Mouse (Mus musculus) kidney, embryonic 16.5 days (tissue): ENCODE data around the gene Chd3. TPM values are rescaled to one million over a fixed set of nuclear protein-coding genes. Genes with fewer than 3 reads are reported as not detected.

ENCODE experiments used
- ATAC-seq: fragments of 200-750 bp; cut with Nextera tagmentation; 2 replicates; pipeline ENCODE4 v1.8.0; 2017; ENCODE audit warnings: moderate TSS enrichment; ENCODE audit not compliant: low FRiP score, low TSS enrichment
- H3K27ac ChIP-seq: fragments of 300-500 bp; sonication (generic); 2 replicates; pipeline ENCODE4 v1.5.1; 2014; ENCODE audit warnings: low read length
- H3K27me3 ChIP-seq: fragments of 300-500 bp; sonication (generic); 2 replicates; pipeline ENCODE4 v1.6.1; 2014; ENCODE audit warnings: low read length, control low read depth, mixed read lengths; ENCODE audit not compliant: insufficient read depth
- H3K36me3 ChIP-seq: fragments of 300-500 bp; sonication (generic); 2 replicates; pipeline ENCODE4 v1.6.1; 2014; ENCODE audit warnings: low read length, control low read depth, mixed read lengths; ENCODE audit not compliant: insufficient read depth
- H3K4me1 ChIP-seq: fragments of 300-500 bp; sonication (generic); 2 replicates; pipeline ENCODE4 v1.6.1; 2014; ENCODE audit warnings: low read length, control low read depth, mixed read lengths; ENCODE audit not compliant: insufficient read depth
- H3K4me2 ChIP-seq: fragments of 300-500 bp; sonication (generic); replicated peaks from 2 replicates; pipeline ENCODE4 v1.6.1; 2014; ENCODE audit warnings: low read depth, low read length
- H3K4me3 ChIP-seq: fragments of 300-500 bp; sonication (generic); 2 replicates; pipeline ENCODE4 v1.5.1; 2014; ENCODE audit warnings: mild to moderate bottlenecking, low read length
- H3K9ac ChIP-seq: fragments of 300-500 bp; sonication (generic); replicated peaks from 2 replicates; pipeline ENCODE4 v1.6.1; 2014; ENCODE audit warnings: low read length
- H3K9me3 ChIP-seq: fragments of 300-500 bp; sonication (generic); 2 replicates; pipeline ENCODE4 v1.6.1; 2016; ENCODE audit warnings: low read length, control low read depth
- WGBS: fragments of 180-500 bp; shearing (Covaris S2); extraction: QIAGEN DNeasy Blood & Tissue Kit; methylation state at CpG from one replicate; pipeline ENCODE4 v1.1.7; 2014; 5-methylcytosine and 5-hydroxymethylcytosine counted together
- polyA plus RNA-seq: library from polyadenylated mRNA; unstranded; fragments of >200 nt; fragmentation: Nextera tagmentation; extraction: Ambion mirVana; gene quantifications from 2 replicates; pipeline ENCODE4 v1.2.1, GENCODE M21; 2015

Chd3 gene
- polyA plus RNA-seq, 1 experiment from 2014 or later = 58.6 TPM

GRCm38 (mm10) chr11:69412548-69412947 is 43.3 kb upstream of the Chd3 start:
- WGBS = 52% methylated on average over 7 of the region's 7 CpGs
- peak overlapping the region; percentile 68; the same call in 1 of the 2 replicates for H3K4me3 ChIP-seq
- H3K27me3 ChIP-seq = no peaks in the 10 kb centered on the region
- 0 out of 2 replicates have a peak overlapping the region, but pooled peaks have one; percentile 1 for H3K9ac ChIP-seq
- H3K4me1 ChIP-seq = peaks cover 55% of the 10 kb centered on the region
- no peak for ATAC-seq
- no peaks in the 10 kb centered on the region for H3K9me3 ChIP-seq
- peaks cover under 1% of the 10 kb centered on the region for H3K36me3 ChIP-seq
- no peak overlapping the region; the same call in 1 of the 2 replicates for H3K27ac ChIP-seq
- peak overlapping the region; percentile 97 for H3K4me2 ChIP-seq

GRCm38 (mm10) chr11:69411538-69412203 is 42.5 kb upstream of the Chd3 start:
- under 1% methylated on average over 39 of the region's 39 CpGs for WGBS
- no peak for ATAC-seq
- H3K4me1 ChIP-seq = peaks cover 48% of the 10 kb centered on the region

GRCm38 (mm10) chr11:69411073-69411535 is 41.9 kb upstream of the Chd3 start:
- under 1% methylated on average over 26 of the region's 26 CpGs for WGBS
- H3K9me3 ChIP-seq = no peaks in the 10 kb centered on the region
- peaks cover 15% of the 10 kb centered on the region for H3K36me3 ChIP-seq
- ATAC-seq = peak; percentile 37
- peak overlapping the region; percentile 99 for H3K27ac ChIP-seq
- H3K4me1 ChIP-seq = peaks cover 45% of the 10 kb centered on the region
- H3K9ac ChIP-seq = peak overlapping the region; percentile 92
- peak overlapping the region; percentile 68 for H3K4me3 ChIP-seq
- peak overlapping the region; percentile 97 for H3K4me2 ChIP-seq
- no peaks in the 10 kb centered on the region for H3K27me3 ChIP-seq

More at GRCm38 (mm10) chr11:69411538-69412203, 42.5 kb upstream of the Chd3 start:
- Histone ChIP-seq H3K27me3 (no peaks in the 10 kb centered on the region), H3K4me2 (peak overlapping the region; percentile 97), H3K36me3 (peaks cover 9% of the 10 kb centered on the region), H3K27ac (peak overlapping the region; percentile 99), H3K9me3 (no peaks in the 10 kb centered on the region), H3K4me3 (peak overlapping the region; percentile 68), H3K9ac (peak overlapping the region; percentile 92)

- peaks cover 21% of the 10 kb centered on the region for H3K36me3 ChIP-seq
- peak overlapping the region; percentile 92 for H3K9ac ChIP-seq
- no peak for ATAC-seq
- H3K4me3 ChIP-seq = peak overlapping the region; percentile 68
- H3K27ac ChIP-seq = peak overlapping the region; percentile 99
- H3K9me3 ChIP-seq = no peaks in the 10 kb centered on the region
- peaks cover 45% of the 10 kb centered on the region for H3K4me1 ChIP-seq
- under 1% methylated on average over 41 of the region's 41 CpGs for WGBS
- no peaks in the 10 kb centered on the region for H3K27me3 ChIP-seq
- peak overlapping the region; percentile 97 for H3K4me2 ChIP-seq
Observed at GRCm38 (mm10) chr11:69410310-69411072, 41.3 kb upstream of the Chd3 start.

- H3K4me2 ChIP-seq = peak overlapping the region; percentile 97
- peak overlapping the region; percentile 99 for H3K27ac ChIP-seq
- no peak for ATAC-seq
- peak overlapping the region; percentile 92 for H3K9ac ChIP-seq
- 0% methylated on average over 18 of the region's 18 CpGs for WGBS
- H3K4me3 ChIP-seq = peak overlapping the region; percentile 68
- peaks cover 42% of the 10 kb centered on the region for H3K4me1 ChIP-seq
- H3K36me3 ChIP-seq = peaks cover 26% of the 10 kb centered on the region
- no peaks in the 10 kb centered on the region for H3K9me3 ChIP-seq
- no peaks in the 10 kb centered on the region for H3K27me3 ChIP-seq
Observed at GRCm38 (mm10) chr11:69410045-69410309, 40.8 kb upstream of the Chd3 start.

- H3K4me2 ChIP-seq = peak overlapping the region; percentile 97
- H3K9me3 ChIP-seq = no peaks in the 10 kb centered on the region
- H3K4me3 ChIP-seq = peak overlapping the region; percentile 68
- no peaks in the 10 kb centered on the region for H3K27me3 ChIP-seq
- WGBS = under 1% methylated on average over 45 of the region's 46 CpGs
- peak; percentile 57 for ATAC-seq
- peak overlapping the region; percentile 99 for H3K27ac ChIP-seq
- H3K4me1 ChIP-seq = peaks cover 38% of the 10 kb centered on the region
- peak overlapping the region; percentile 92 for H3K9ac ChIP-seq
- H3K36me3 ChIP-seq = peaks cover 30% of the 10 kb centered on the region
Observed at GRCm38 (mm10) chr11:69409378-69410044, 40.3 kb upstream of the Chd3 start.

- Histone ChIP-seq H3K9ac (peak overlapping the region; percentile 92), H3K9me3 (no peaks in the 10 kb centered on the region), H3K27me3 (no peaks in the 10 kb centered on the region), H3K36me3 (peaks cover 38% of the 10 kb centered on the region), H3K4me1 (peaks cover 30% of the 10 kb centered on the region), H3K4me3 (peak overlapping the region; percentile 68), H3K27ac (peak overlapping the region; percentile 99), H3K4me2 (peak overlapping the region; percentile 97)
- ATAC-seq = peak; percentile 66
- under 1% methylated on average over 33 of the region's 33 CpGs for WGBS
Observed at GRCm38 (mm10) chr11:69408541-69409377, 39.6 kb upstream of the Chd3 start.

GRCm38 (mm10) chr11:69407724-69408004 is 38.5 kb upstream of the Chd3 start:
- ATAC-seq = no peak
- H3K27ac ChIP-seq = no peak overlapping the region
- peaks cover 44% of the 10 kb centered on the region for H3K36me3 ChIP-seq
- peaks cover 19% of the 10 kb centered on the region for H3K4me1 ChIP-seq
- no peak overlapping the region; the same call in 1 of the 2 replicates for H3K4me3 ChIP-seq
- H3K9ac ChIP-seq = no peak overlapping the region
- H3K27me3 ChIP-seq = no peaks in the 10 kb centered on the region
- no peak overlapping the region for H3K4me2 ChIP-seq
- WGBS = 85% methylated on average over 4 of the region's 4 CpGs
- H3K9me3 ChIP-seq = no peaks in the 10 kb centered on the region
